Mouse (Mus musculus) G1E (cell line): Measurements from ENCODE around the gene Pcgf5.

Experiments
- CTCF ChIP-seq: IDR thresholded peaks from 2 replicates; pipeline ENCODE4 v1.5.1; 2012; ENCODE audit warnings: low read depth, low read length, inconsistent platforms, mixed read lengths
- GATA1 ChIP-seq: IDR thresholded peaks from 2 replicates; pipeline ENCODE4 v1.6.1; 2012; ENCODE audit warnings: borderline replicate concordance, low read length, inconsistent platforms, mixed read lengths
- GATA2 ChIP-seq: IDR thresholded peaks from 2 replicates; pipeline ENCODE4 v1.6.1; 2012; ENCODE audit warnings: low read depth, low read length, inconsistent platforms, borderline replicate concordance
- TAL1 ChIP-seq: conservative IDR thresholded peaks from 2 replicates; pipeline ENCODE4 v1.6.1; 2012; ENCODE audit warnings: low read depth, low read length, inconsistent platforms, mixed read lengths

DNA sequence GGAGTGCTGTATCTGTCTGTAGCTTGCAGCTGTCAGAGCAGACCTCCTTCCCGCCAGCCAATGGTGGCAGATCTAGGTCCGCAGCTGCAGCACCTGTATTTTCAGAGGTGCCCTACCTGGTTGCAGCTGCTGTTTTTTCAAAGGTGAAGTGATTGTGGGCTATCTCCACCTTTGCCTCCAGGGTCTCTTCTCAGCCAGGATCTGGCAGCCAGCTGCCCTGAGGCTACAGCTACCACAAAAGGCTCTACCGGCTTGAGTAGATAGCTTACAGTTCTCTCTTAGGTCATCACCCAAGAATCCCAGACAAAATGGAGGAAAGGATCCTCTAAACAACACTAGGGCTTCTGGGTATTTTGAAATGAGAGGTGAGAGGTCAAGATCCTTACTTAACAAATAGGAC, 50.4 kb downstream of the Pcgf5 start:
- no peak for TF ChIP-seq CTCF
- no peak for TF ChIP-seq GATA2
- TF ChIP-seq GATA1 = no peak
- no peak for TF ChIP-seq TAL1
